Mouse (Mus musculus): ENCODE results near the gene Abcb9. TPM values are rescaled to one million over a fixed set of nuclear protein-coding genes. Genes with fewer than 3 reads are reported as not detected.
A peak's percentile ranks its signal among the peaks of the same experiment; 100 is the strongest.

Abcb9 gene
- polyA plus RNA-seq, 1 experiment: 1.9 TPM

DNA sequence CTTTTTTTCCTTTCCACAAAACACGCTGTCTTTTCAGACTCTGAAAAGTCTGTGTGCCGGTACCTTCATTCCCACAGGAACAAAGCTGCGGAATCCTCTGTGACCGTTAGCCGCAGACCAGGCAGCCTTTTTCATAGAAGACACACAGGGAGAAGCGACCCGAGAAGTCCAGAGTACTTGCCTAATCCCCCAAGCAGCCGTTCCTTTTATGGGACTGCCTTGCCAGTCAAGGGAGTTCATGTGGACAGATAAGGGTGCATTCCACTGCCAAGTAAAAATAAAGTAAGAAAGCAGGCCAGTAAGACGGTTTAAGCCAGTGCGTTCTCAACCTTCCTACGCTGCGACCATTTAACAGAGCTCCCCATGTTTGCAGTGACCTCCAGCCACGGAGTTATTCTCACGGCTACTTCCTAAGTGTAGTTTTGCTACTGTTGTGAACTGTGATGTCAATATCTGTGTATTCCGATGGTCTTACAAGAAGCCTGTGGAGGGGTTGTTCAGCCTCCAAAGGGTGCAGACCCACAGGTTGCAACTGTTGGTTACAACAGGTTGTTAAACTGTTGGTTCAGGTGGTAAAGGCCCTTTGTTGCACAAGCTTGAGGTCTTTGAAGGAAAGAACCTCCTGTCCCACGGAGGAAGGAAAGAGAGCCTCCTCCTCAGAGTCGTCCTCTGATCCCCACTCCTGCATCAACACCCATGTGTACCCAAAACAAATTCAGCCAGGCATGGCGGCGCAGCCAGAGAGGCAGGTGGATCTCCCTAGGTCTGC lies 67.7 kb downstream of the Abcb9 start:
- Histone ChIP-seq H3K4me1 (ENCODE audit: control insufficient read depth, insufficient read depth, low read length) (peaks cover 57% of the 10 kb centered on the region), H3K27ac (ENCODE audit: insufficient read depth, low read depth, low read length) (no peak overlapping the region)

DNA sequence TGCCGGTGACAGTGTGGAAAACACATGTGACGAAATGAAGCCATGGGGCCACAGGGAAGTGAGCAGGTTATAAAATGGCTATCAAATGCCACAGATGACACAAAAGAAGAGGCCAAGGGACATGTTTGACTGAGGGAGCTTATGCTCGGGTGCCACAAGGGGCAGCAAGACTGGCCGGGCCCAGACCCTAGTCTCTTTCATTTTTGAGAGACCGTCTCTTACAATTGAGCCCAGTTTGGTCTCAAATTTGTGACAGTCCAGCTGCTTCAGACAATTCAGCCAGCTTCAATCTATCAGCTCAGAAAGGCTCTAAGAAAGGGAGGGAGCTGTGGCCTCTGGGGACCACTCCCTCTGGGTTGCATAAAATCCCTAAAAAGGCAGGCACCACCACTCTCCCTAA lies 69.0 kb downstream of the Abcb9 start:
- no peak overlapping the region for H3K27ac ChIP-seq (ENCODE audit: insufficient read depth, low read depth, low read length)
- no peak overlapping the region for H3K4me3 ChIP-seq (ENCODE audit: insufficient read depth, low read length)
- H3K4me1 ChIP-seq (ENCODE audit: control insufficient read depth, insufficient read depth, low read length): peaks cover 68% of the 10 kb centered on the region
- no peak; the same call in 1 of the 2 replicates for TF ChIP-seq POLR2A (IDR thresholded peaks at IDR 0.05; ENCODE audit: borderline replicate concordance, low read depth, low read length)

More for the DNA sequence above, 67.7 kb downstream of the Abcb9 start:
- TF ChIP-seq CTCF (IDR thresholded peaks at IDR 0.05; ENCODE audit: low read depth, low read length): no peak
- no peak for TF ChIP-seq POLR2A (IDR thresholded peaks at IDR 0.05; ENCODE audit: borderline replicate concordance, low read depth, low read length)
- H3K4me3 ChIP-seq (ENCODE audit: insufficient read depth, low read length): no peak overlapping the region

DNA sequence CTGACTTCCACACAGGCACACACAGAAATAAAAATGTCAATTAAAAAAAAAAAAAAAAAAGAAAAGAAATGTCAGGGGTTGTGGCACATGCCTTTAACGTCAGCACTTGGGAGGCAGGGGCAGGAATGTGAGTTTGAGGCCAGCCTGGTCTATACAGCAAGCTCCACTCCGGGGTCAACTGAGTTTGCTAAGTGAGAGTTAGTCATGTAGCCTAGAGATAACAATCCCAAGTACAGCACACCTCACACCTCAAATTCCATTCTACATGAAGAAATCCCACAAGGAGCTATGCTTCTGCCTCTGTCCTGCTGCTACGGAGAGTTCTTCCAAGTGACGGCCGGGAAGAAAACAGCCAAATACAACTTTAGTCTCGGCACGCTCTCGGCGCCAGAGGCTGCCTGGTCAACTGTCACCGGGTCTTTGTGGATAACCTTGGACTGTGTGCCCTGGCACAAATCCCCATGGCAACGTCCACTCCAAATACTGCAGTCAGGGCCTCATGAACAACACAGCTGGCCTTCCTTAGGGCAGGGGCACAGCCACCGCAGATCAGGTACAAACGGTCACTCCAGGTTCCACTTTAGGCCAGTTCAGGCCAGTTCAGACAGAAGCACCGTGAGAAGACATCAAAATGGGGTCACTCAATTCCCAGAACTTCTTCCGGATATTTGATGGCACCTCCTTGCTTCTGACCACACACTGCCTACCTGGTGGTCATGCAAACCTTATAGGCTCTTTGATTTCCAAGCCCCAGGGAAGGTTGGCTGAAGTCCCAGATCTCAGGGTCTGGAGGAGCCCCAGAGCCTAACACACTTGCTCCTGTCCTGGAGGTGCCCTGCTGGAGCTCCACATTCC lies 69.8 kb downstream of the Abcb9 start:
- Histone ChIP-seq H3K27ac (ENCODE audit: insufficient read depth, low read depth, low read length) (peak overlapping the region; percentile 75), H3K4me3 (ENCODE audit: insufficient read depth, low read length) (no peak overlapping the region), H3K4me1 (ENCODE audit: control insufficient read depth, insufficient read depth, low read length) (peaks cover 75% of the 10 kb centered on the region)
- TF ChIP-seq POLR2A (IDR thresholded peaks at IDR 0.05; ENCODE audit: borderline replicate concordance, low read depth, low read length) (no peak), CTCF (IDR thresholded peaks at IDR 0.05; ENCODE audit: low read depth, low read length) (no peak)

GRCm38 (mm10) chr5:124025146-124025545 lies 70.5 kb downstream of the Abcb9 start:
- Histone ChIP-seq H3K4me3 (ENCODE audit: insufficient read depth, low read length) (no peak overlapping the region), H3K27ac (ENCODE audit: insufficient read depth, low read depth, low read length) (peak overlapping the region; percentile 82), H3K4me1 (ENCODE audit: control insufficient read depth, insufficient read depth, low read length) (peaks cover 74% of the 10 kb centered on the region)
- TF ChIP-seq CTCF (IDR thresholded peaks at IDR 0.05; ENCODE audit: low read depth, low read length) (no peak), POLR2A (IDR thresholded peaks at IDR 0.05; ENCODE audit: borderline replicate concordance, low read depth, low read length) (no peak)

- TF ChIP-seq POLR2A (IDR thresholded peaks at IDR 0.05; ENCODE audit: borderline replicate concordance, low read depth, low read length) (no peak), CTCF (IDR thresholded peaks at IDR 0.05; ENCODE audit: low read depth, low read length) (no peak)
- Histone ChIP-seq H3K4me3 (ENCODE audit: insufficient read depth, low read length) (no peak overlapping the region), H3K27ac (ENCODE audit: insufficient read depth, low read depth, low read length) (peak overlapping the region; percentile 82), H3K4me1 (ENCODE audit: control insufficient read depth, insufficient read depth, low read length) (peaks cover 78% of the 10 kb centered on the region)
Observed at GRCm38 (mm10) chr5:124024677-124025076, 70.9 kb downstream of the Abcb9 start.

- Histone ChIP-seq H3K4me3 (ENCODE audit: insufficient read depth, low read length) (no peak overlapping the region), H3K27ac (ENCODE audit: insufficient read depth, low read depth, low read length) (peak overlapping the region; percentile 31), H3K4me1 (ENCODE audit: control insufficient read depth, insufficient read depth, low read length) (peaks cover 87% of the 10 kb centered on the region)
- TF ChIP-seq CTCF (IDR thresholded peaks at IDR 0.05; ENCODE audit: low read depth, low read length) (no peak), POLR2A (IDR thresholded peaks at IDR 0.05; ENCODE audit: borderline replicate concordance, low read depth, low read length) (no peak)
Observed at GRCm38 (mm10) chr5:124022365-124022764, 73.2 kb downstream of the Abcb9 start.

DNA sequence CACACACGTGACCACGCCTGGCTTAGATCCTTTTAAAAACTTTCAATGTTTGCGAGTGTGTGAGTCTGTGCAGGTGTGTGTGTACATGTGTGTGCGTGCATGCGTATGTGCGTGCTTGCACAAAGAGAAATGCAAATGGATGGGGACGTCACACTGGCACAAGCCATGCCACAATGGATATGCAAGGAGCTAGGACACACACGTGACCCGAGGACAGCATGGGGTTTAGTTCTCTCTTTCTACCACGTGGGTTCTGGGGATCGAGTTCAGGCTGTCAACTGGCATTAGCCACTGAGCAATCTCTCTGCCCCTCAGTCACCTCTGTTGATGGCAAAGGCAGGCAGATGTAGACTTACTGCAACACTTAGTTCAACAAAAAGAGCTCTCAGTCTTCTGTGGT lies 73.9 kb downstream of the Abcb9 start:
- Histone ChIP-seq H3K27ac (ENCODE audit: insufficient read depth, low read depth, low read length) (peak overlapping the region; percentile 64), H3K4me3 (ENCODE audit: insufficient read depth, low read length) (no peak overlapping the region), H3K4me1 (ENCODE audit: control insufficient read depth, insufficient read depth, low read length) (peaks cover 87% of the 10 kb centered on the region)
- no peak for TF ChIP-seq CTCF (IDR thresholded peaks at IDR 0.05; ENCODE audit: low read depth, low read length)
- TF ChIP-seq POLR2A (IDR thresholded peaks at IDR 0.05; ENCODE audit: borderline replicate concordance, low read depth, low read length): no peak

DNA sequence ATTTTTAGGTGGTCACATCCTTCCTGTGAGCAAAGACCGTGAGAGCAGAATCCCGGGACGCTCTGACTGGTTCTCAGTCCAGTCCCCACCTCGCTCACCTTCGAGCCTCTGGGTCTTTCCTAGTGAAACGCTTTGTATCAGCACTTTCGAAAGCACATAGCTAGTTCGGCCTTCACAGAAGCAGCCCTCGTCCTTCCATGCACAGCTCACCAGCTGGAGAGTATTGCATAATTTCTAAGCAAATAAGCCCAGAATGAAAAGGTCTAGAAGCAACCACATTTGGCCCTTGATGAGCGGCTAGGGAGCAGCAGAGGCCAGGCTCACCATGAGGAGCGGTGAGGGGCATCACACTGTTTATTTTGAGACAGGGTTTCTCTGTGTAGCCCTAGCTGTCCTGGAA lies 74.5 kb downstream of the Abcb9 start:
- no peak for TF ChIP-seq POLR2A (IDR thresholded peaks at IDR 0.05; ENCODE audit: borderline replicate concordance, low read depth, low read length)
- no peak for TF ChIP-seq CTCF (IDR thresholded peaks at IDR 0.05; ENCODE audit: low read depth, low read length)
- Histone ChIP-seq H3K4me3 (ENCODE audit: insufficient read depth, low read length) (no peak overlapping the region), H3K27ac (ENCODE audit: insufficient read depth, low read depth, low read length) (peak overlapping the region; percentile 64), H3K4me1 (ENCODE audit: control insufficient read depth, insufficient read depth, low read length) (peaks cover 87% of the 10 kb centered on the region)

GRCm38 (mm10) chr5:124019348-124020216 lies 76.0 kb downstream of the Abcb9 start:
- H3K27ac ChIP-seq (ENCODE audit: insufficient read depth, low read depth, low read length): peak overlapping the region; percentile 77
- TF ChIP-seq CTCF (IDR thresholded peaks at IDR 0.05; ENCODE audit: low read depth, low read length): no peak
- no peak for TF ChIP-seq POLR2A (IDR thresholded peaks at IDR 0.05; ENCODE audit: borderline replicate concordance, low read depth, low read length)
- no peak overlapping the region for H3K4me3 ChIP-seq (ENCODE audit: insufficient read depth, low read length)
- peaks cover 84% of the 10 kb centered on the region for H3K4me1 ChIP-seq (ENCODE audit: control insufficient read depth, insufficient read depth, low read length)

Measured in bone marrow macrophage, adult 2 months (primary cell).